Mouse (Mus musculus) layer of hippocampus, adult 8-10 months (tissue): ENCODE results near the gene Cdh23. TPM values are rescaled to one million over a fixed set of nuclear protein-coding genes. Genes with fewer than 3 reads are reported as not detected.
A peak's percentile ranks its signal among the peaks of the same experiment; 100 is the strongest.

Experiments used
- DNase-seq, 2 experiments: peaks; one replicate each; pipeline ENCODE4 v3.0.0; 2022; ENCODE audit warnings: low spot score in 2 of 2
- total RNA-seq, 4 experiments: library from RNA; stranded (reverse); gene quantifications; 2 replicates each; pipeline ENCODE4 v1.2.4; 2022

Cdh23 gene
- total RNA-seq, 4 experiments from 2014 or later, result 3.5 to 5.6 (median 4.0) TPM

- peak; percentile 43 to 59 for DNase-seq
These were observed 326.2 kb downstream of the Cdh23 start for GRCm38 (mm10) chr10:60370098-60370497.

- DNase-seq, result no peak
These were observed 326.9 kb downstream of the Cdh23 start for GRCm38 (mm10) chr10:60369405-60369804.

GRCm38 (mm10) chr10:60367904-60368303 lies 328.4 kb downstream of the Cdh23 start:
- no peak for DNase-seq

- DNase-seq, result no peak
These were observed 329.1 kb downstream of the Cdh23 start for GRCm38 (mm10) chr10:60367145-60367544.

GRCm38 (mm10) chr10:60363426-60363825 lies 332.9 kb downstream of the Cdh23 start:
- DNase-seq, result no peak

- no peak for DNase-seq
These were observed 334.0 kb downstream of the Cdh23 start for GRCm38 (mm10) chr10:60362310-60362628.

- DNase-seq, result no peak
These were observed 334.5 kb downstream of the Cdh23 start for GRCm38 (mm10) chr10:60361615-60362309.

- DNase-seq, result no peak
These were observed 337.5 kb downstream of the Cdh23 start for GRCm38 (mm10) chr10:60358776-60359175.

- no peak for DNase-seq
These were observed 338.4 kb downstream of the Cdh23 start for GRCm38 (mm10) chr10:60357901-60358300.

GRCm38 (mm10) chr10:60357441-60357840 lies 338.8 kb downstream of the Cdh23 start:
- DNase-seq, result no peak

GRCm38 (mm10) chr10:60354881-60355677 lies 341.2 kb downstream of the Cdh23 start:
- DNase-seq, result no peak

GRCm38 (mm10) chr10:60354003-60354325 lies 342.3 kb downstream of the Cdh23 start:
- DNase-seq, result no peak

- DNase-seq, result no peak
These were observed 342.9 kb downstream of the Cdh23 start for GRCm38 (mm10) chr10:60353241-60354002.

GRCm38 (mm10) chr10:60351761-60352455 lies 344.4 kb downstream of the Cdh23 start:
- no peak for DNase-seq

GRCm38 (mm10) chr10:60351248-60351647 lies 345.0 kb downstream of the Cdh23 start:
- DNase-seq, result no peak

- DNase-seq, result peak; percentile 35 to 65
These were observed 345.5 kb downstream of the Cdh23 start for GRCm38 (mm10) chr10:60350805-60351167.

- DNase-seq, result no peak
These were observed 346.0 kb downstream of the Cdh23 start for GRCm38 (mm10) chr10:60350077-60350804.

- no peak for DNase-seq
These were observed 346.6 kb downstream of the Cdh23 start for GRCm38 (mm10) chr10:60349644-60350043.

GRCm38 (mm10) chr10:60349056-60349455 lies 347.2 kb downstream of the Cdh23 start:
- no peak for DNase-seq

GRCm38 (mm10) chr10:60347768-60348610 lies 348.3 kb downstream of the Cdh23 start:
- no peak for DNase-seq
